Mouse (Mus musculus): ENCODE data around the gene Cntfr.
A peak's percentile ranks its signal among the peaks of the same experiment; 100 is the strongest.

The Cntfr gene

GRCm38 (mm10) chr4:41609681-41610593 lies 87.0 kb downstream of the Cntfr start:
- peak; percentile 39 to 48 for DNase-seq

Data from thymus, postnatal 36 days (tissue).